Mouse (Mus musculus) liver, adult 2 months (tissue): ENCODE results near the gene Copa.

Experiments
- CTCF ChIP-seq: fragments of 200-500 bp; IDR thresholded peaks from 2 replicates; pipeline ENCODE4 v1.5.1; 2011; ENCODE audit warnings: low read depth, low read length, control low read depth
- POLR2A ChIP-seq: fragments of 200-500 bp; IDR thresholded peaks from 2 replicates; pipeline ENCODE4 v1.6.1; 2011; ENCODE audit warnings: low read length, control low read depth; ENCODE audit not compliant: insufficient read depth; ENCODE audit errors: extremely low read depth

GRCm38 (mm10) chr1:172127487-172127886, 45.2 kb downstream of the Copa start:
- TF ChIP-seq CTCF (no peak), POLR2A (no peak)
